Mouse (Mus musculus): ENCODE data around the gene Por.

DNA sequence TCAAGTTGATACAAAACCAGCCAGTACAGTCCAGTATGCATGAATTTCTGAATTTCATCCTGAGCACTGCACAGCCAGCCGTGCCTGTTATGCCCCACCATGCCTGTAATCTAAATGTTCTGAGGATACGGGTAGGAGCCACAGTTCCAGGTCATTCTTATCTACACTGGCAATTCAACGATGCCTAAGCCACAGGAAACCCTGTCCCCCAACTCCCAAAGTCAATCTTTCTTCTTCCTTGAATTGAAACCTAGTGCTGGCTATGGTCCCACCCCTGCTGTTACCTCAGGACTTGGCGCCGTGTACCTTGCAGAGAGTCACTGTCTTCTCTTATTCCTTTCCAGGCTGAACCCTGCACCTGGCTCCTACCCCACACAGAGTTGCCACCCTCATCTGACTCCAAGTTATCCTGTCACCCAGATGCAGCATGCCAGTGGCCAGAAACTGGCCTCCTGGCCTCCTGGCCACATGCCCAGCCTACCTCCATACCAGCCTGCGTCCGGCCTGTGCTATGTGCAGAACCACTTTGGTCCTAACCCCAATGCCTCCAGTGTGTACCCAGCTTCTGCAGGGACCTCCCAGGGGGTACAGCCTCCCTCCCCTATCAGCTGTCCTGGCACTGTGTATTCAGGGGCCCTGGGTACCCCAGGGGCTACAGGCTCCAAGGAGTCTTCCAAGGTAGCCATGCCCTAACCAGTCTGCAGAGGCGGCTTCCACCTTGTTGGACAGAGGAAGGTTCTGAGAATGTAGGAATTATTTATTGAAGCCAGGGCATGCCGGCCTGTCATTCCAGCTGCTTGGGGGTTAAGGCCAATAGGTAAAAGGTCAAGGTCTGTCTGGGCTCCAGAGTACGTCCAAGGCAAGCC is 26.9 kb upstream of the Por start:
- TF ChIP-seq CTCF (IDR thresholded peaks at IDR 0.05; ENCODE audit: borderline replicate concordance, insufficient read depth, low read depth, low read length) (no peak), POLR2A (IDR thresholded peaks at IDR 0.05; ENCODE audit: borderline replicate concordance, insufficient read depth, low read length) (no peak)

Data from cerebellum, adult 2 months (tissue).